Mouse (Mus musculus) layer of hippocampus, postnatal 25 days (tissue): ENCODE results near the gene Arhgap20. TPM values are rescaled to one million over a fixed set of nuclear protein-coding genes. Genes with fewer than 3 reads are reported as not detected.

Experiments used
- DNase-seq, 2 experiments: peaks; one replicate each; pipeline ENCODE4 v3.0.0; 2022; ENCODE audit warnings: mixed read lengths in 2 of 2, low spot score in 1 of 2; ENCODE audit errors: extremely low spot score in 1 of 2
- total RNA-seq, 2 experiments: library from RNA; stranded (reverse); gene quantifications; 2 replicates each; pipeline ENCODE4 v1.2.3; 2021

The Arhgap20 gene
- total RNA-seq = 10 to 100 TPM; 59.5 to 60.5 TPM

DNA sequence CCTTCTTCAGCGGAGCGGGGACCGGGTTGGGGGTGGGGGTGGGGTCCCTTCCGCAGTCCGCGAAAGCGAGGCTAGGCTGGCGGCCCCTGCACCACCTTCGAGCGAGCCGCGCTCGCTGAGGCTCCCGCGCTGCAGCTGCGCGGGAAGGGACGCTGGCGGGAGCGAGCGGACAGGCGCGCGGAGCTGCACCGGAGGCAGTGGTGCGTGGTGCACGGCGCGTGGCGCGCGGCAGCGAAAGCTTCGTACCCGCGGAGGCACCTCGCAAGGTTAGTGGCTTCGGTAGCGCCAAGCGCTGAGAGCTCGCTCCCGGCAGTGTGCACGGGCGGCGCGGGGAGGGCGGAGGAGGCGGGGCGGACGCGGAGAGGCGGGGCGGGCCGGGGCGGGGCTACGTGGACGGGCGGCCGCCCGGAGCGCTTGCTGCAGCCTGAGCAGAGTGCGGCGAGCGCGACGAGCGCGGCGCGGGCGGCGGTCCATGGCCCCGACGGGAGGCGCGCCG is at the start of gene Arhgap20:
Gene Arhgap20 (plus strand): TSS at position 417 of the 496 bp plus-strand sequence.
- DNase-seq = peak; percentile 78 to 84

DNA sequence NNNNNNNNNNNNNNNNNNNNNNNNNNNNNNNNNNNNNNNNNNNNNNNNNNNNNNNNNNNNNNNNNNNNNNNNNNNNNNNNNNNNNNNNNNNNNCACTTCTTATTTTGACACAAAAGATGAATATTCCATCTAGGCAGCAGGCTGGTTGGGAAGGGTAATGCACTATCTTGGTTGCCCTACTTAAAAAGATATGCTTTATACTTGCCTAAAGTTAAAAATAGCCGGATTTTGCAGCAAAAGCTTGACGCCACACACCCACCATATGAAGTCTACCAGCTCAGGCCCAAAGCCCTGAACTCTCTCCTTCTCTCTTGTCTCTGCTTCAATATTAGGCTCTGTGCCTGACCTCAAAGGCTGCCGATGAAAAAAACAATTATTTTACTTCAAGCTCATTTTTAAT is 46.3 kb upstream of the Arhgap20 start:
- no peak for DNase-seq

DNA sequence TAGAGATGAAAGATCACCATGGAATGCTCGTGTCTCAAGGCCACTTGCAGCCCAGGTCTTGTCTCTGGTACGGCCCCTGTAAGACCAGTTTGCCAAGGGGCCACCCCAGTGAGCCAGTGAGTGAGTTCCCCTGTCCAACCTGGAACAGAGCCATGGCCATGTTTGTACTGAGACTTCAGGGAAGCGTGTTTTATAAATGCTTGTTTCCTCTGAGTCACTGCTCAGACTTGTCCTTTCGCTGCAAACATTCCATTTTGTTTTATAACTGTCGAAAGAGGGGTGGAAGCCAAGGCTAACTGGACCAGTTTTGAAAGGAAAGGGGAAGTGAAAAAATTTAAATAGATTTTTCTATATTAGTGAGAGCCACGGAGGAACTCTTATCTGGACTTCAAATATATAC is 37.2 kb upstream of the Arhgap20 start:
- no peak for DNase-seq

DNA sequence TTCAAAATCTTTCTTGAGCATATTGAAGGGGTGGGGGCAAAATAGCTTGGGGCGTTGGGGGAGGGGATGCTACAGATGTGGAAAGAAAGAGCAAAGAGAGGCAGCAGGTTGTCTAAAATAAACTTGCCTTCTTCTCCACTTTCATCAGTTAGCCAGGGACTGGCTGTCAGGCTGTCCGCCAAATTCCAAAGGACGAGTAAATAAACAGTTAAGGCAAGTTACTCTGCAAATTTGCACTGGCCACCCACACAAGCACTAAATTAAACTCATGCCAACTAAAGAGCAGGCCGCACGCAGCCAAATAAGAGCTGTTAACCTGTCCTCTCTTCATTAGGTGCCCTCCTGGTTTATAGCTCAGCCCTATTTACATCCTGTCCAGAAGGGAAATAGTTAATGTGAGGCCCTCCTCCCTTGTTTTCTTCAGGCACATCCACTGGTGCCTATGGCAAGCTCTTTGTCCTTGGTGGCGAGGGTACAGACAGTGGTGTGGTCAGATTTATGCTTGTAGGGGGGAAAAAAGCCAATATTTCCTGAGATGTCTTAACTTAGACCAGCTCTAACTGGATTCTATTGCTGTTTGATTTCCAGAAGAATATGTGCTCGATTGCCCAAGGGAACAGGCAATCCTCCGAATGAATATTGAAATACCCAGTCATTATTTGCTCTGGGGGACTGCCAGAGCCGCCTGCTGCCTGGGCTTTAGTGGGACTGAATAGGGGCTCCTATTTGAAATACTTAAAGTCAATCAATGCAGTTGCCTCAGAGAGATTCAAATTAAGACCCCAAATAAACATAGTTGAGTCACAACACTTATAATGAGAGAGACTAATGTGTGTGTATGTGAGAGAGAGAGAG is 29.7 kb upstream of the Arhgap20 start:
- DNase-seq = no peak

DNA sequence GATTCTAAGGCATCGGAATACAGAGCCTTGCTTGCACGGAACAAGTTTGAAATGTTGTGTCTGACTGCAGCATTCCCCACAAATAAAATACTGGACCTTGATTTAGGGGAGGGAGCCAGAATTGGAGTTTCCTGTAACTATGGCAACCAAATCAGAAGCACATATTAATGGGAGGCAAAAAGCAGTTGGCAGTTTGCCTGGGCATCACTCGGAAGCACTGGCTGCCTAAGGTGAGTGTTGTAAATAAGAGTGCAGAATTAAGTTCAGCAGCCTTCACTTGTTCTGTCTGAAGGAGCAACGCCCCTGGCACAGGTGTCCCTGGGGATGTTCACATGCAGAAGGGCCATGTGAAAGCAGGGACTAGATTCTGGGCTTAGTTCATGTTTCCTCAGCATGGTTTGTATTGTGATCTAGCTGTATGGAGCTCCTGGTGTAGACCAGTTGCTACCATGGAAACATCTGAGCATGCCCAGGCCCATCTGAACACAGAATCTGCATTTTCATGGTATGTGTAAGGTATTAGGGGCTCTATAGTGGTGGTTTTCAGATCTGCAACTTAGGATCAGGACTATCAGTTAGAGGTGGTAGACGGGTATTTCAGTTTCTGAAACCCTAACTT is 28.3 kb upstream of the Arhgap20 start:
- DNase-seq = peak; percentile 18 to 54

DNA sequence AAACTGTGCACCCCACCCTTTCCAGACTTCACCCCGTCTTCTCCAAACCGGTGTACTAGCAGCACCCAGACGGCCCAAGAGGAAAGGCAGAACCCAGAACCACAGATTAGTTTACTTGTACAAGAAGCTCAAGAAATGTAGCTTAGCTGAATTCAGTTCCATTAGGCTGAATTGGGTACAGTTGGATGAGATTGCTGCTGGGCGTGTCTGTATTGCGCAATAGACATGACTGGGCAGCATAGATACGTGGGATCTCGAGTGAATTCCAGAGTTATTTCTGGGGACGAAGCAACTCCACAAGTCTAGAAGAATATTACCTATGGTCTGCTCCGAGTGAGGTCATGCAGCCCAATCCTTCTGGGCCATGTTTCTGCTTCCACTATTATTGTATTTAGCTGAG is 26.8 kb upstream of the Arhgap20 start:
- DNase-seq = no peak

DNA sequence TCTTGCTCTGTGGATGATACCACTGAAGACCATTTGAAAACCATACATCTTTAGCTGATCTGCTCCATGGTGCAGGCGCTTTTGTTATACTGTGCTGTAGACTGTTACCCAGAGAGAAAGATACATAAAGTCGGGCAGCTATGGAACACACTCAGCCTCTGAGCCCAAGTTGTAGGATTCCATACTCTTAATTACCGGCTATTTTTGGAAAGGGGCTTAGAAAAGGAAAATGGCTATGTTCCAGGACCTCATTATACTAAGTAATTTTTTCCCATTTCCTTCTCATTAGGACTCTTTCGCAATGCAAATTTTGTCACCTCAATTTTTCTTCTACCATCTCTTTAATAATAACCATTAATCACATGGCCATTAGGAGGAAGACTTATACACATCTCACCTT is 25.3 kb upstream of the Arhgap20 start:
- no peak for DNase-seq

DNA sequence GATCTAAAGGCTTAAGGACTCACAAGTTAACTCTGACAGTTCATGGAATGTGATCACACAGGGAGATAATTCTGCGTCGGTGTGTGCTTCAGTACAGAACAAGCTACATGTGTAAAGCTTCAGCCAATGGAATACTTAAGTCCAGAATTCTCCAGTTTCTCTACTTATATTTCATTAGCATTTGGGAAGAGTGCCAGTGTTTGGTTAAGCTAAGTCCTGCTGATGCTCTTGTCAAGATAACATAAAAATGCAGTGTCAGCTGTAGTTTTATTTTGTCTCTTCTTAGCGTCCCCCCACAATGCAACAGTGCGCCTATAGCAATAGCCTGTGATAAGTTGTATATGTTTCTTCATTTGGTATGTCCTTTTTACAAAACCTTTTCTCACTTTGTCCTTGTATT is 15.0 kb upstream of the Arhgap20 start:
- no peak for DNase-seq

DNA sequence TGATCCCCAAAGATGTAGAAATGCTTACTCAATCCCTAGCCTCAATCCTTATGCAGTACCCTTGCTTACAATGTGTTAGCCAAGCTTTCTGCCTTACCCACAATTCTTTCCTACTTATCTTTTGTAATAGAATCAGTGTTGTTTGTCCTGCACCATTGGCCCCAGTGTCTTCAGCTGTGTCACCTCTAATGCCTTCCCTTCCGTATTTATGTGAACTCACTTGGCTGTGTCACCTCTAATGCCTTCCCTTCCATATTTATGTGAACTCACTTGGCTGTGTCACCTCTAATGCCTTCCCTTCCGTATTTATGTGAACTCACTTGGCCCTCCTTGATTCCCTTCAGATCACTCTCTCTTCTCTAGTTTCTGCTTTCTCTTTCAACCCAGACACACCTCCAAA is 4.1 kb upstream of the Arhgap20 start:
- DNase-seq = no peak

DNA sequence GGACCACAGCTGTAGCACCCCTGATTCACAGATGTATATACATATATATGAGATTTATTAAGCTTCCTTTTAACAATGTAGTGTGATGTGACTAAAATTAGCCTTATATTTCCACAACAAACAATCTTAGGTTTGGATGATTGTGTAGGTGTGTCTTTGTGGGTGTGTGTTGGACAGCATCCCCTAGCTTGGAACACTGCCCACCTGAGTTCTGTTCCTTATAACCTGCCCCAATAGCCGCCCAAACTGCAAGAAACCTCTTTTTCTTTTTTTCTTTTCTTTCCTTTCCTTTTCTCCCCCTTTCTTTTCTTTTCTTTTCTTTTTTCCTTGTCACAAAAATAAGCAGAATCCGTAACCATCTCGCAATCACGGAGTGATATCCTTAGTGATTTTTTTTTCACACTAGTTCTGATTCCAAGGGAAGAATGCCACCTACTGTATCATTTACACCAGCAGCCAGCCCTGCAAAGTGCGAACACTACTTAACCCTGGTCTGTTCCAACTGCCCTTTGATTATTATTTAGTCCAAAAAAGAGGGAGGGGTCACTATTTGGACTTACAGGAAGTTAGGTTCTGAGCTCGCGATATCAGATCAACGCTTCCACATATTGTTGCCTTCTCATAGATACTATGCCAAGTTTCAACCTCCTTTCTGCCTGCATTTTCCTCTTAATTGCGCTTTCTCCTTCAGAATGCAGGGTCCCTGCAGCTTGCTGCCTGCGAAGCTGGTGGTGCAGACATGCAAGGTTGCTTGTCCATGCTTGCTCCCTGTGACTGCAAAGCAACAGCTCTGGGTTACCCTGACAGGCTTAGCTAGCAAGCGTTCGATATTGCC is 879 bp upstream of the Arhgap20 start:
- no peak for DNase-seq

DNA sequence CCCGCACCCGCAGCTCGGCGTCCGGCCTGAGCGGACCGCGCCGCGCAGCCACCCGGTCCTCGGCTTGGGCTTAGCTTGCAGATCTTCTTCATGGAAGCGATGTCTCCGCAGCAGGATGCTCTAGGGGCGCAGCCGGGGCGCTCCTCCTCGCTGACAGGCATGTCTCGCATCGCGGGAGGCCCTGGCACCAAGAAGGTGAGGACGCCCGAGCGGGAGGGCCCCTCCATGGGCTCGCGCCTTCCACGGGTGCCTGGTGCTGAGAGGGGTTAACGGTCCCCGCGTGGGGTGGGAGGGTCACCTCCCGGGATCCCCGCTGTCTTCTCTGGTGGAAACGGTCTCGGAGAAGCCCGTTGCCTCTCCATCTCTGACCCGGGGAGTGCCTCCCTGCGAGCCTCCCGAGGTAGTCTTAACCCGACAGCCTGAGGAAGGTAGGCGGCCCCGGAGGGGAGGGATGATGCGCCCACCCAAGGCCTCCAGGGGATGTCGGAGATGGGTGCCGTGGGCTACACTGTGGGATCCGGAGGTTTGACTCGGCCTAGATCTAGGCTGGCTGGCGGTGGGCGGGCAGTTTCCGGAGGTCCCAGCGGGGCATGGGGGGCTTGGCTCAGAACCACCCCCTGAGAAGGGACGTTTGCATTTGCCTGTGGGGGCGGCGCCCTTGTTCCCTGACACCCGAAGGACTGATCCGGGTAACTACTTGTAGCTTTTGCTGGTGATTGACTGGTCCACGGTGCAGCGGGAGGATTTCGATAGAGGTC is 459 bp downstream of the Arhgap20 start:
- DNase-seq = peak; percentile 42 to 61

DNA sequence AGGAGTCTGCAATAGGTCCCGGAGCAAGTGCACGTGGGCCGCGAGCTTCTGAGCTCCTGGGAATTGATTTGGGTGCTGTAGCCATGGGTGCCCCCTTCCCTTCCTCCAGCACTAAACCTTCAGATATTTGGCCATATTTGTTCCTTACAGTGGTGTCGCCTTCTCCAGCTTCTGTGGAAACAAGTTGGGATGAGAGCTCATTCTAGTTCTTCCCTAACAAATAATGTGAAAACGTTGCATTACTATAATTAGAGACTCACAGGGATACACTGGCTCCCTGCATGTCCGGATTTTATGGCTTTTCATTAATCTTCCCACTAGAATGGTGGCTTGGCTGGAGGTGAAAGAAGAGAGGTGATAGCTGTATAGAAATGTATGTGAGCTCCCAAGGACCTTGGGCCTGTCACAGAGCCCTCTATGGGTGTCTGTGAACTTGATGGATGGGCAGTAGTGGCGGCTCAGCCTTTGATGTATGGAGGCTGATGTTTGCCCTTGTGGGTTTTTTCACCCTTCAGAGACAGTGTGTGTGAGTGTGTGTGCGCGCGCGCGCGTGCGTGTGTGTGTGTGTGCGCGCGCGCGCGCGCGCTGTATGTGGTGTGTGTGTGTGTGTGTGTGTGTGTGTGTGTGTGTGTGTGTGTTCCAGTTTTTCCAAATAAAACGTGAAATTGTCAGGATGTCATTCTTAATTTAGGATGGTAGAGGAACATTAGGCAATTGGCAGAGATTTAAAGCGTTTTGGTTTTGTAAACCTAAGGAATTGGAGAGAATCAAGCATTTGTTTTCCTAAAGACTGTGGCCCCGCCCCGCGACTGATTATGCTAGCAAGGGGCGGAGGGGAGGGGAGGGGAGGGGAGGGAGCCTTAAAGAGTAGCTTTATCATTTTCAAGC is 1.3 kb downstream of the Arhgap20 start:
- DNase-seq = peak; percentile 37 to 41

DNA sequence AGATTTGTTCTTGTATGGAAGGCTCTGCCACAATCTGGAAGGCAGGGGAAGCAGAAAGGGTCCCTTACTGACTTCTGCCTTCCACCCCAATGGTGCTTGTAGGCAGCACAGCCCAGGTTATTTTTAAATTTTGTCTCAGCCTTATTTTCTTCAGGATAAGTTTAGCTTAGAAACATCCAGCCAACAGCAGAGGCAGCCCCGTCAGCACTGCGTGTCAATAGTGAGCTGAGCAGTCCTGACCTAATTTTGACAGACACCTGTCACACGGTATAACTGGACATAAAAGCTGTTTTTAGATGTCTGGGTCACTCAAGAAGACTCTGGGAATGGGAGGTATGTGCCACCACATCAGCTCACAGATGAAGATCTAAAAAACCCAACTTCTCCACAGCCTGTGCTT is 9.1 kb downstream of the Arhgap20 start:
- no peak for DNase-seq

DNA sequence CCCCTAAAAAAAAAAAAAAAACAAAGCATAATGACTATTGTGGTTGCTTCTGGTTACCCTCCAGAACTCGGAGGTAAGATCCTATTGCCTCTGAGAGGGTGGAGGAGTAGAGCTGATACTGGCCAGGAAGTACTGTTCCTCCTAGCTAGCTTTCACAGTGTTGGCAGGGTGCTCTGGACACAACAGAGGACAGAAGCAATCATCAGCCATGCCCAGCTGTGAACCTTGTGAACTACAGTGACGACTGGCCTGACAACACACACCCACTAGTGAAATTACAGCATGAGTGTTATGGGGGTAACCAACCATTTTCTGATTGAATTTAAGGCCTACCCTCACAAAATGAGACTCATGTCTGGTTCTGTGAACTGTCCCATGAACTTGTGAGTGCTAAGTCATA is 11.3 kb downstream of the Arhgap20 start:
- no peak for DNase-seq

DNA sequence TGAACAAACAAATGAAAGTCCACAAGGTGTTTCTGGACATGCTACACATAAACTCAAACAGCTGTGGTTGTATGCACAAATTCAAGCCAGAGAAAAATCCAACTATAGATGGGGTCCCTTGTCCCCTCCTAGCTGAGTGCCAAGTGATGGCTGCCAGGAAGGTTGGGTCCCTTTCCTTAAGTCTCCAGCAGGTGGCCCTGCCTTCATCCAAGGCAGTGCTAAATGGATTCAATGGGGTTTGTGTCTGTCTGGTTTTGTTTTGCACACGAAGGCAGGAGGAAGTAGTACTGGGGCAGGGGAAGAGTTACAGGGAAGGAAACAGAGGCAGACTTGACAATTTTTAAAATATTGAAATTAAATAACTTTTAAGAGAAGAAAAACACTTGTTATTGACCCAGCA is 12.0 kb downstream of the Arhgap20 start:
- no peak for DNase-seq

DNA sequence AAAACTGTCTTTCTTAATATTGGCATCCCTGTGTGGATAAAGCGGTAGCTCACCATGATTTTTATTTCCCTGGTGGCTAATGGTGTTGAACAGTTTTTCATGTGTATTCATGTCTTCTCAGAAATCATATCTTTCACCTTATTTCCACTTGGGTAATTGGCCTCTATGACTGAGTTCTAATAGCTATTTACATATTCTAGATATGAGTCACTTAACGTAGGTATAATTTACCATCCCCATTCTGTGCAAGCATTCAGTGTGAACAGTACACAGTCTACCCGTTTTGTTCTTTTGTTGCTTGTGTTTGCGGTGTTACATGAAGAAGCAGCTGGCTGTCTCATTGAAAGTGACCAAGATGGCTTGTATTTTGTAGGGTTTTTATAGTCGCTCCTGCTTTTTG is 14.1 kb downstream of the Arhgap20 start:
- no peak for DNase-seq

DNA sequence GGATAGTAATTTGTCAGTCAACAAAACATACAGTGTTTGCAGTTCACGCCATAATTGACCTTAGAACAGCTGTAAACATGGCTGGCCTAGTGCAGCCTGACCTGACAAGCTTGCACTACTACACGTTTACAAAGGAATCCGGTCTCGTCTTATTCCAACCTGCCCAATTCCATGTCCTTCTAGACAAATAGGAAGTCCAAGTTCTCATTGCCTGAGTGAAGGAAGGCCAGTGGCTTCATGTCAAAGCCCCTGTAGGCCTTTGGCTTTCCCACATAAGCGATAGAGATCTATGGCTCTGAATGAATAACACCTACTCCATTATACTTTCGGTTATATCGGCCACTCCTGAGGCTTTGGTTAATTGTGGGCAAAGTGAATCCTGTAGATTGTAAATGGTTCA is 16.0 kb downstream of the Arhgap20 start:
- DNase-seq = no peak

DNA sequence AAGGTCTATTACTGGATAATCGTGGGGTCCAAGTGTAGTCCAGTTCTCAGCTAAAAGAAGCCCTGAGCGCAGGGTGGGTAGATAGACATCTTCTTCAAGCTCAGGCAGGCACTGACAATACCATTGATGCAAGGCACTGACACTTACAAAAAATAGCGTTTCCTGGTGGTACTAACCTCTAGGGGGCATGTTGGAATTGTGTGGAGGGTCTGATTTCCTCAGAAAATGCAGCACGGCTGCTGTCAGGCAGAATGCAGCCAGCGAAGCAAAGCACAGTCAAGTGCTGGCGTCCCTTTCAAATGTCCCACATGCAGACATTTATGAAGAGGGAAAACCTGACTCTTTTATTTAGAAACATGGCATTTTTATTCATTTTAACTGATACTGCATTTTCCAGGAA is 22.2 kb downstream of the Arhgap20 start:
- no peak for DNase-seq

DNA sequence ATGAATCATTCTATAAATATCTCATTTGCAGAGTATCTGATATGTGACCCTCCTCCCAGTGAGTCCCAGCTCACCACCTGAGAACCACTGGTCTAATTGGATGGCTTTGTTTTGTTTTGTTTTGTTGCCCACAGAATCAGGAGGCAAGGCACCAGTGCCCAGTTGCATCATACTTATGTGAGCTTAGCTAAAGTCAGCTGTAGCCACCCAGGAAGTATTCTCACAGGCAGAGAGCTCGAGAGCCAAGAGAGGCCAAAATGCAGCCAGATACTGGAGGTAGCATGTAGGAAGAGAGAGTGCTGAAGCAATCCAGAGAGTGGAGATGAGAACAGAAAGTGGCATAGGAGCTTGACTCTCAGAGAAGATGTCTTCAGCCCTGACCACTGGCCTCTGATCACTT is 23.3 kb downstream of the Arhgap20 start:
- no peak for DNase-seq
